Mouse (Mus musculus): ENCODE measurements around the gene Ank2. TPM values are rescaled to one million over a fixed set of nuclear protein-coding genes. Genes with fewer than 3 reads are reported as not detected.

The Ank2 gene
- polyA plus RNA-seq, 1 experiment from 2014 or later, result 40.4 TPM

DNA sequence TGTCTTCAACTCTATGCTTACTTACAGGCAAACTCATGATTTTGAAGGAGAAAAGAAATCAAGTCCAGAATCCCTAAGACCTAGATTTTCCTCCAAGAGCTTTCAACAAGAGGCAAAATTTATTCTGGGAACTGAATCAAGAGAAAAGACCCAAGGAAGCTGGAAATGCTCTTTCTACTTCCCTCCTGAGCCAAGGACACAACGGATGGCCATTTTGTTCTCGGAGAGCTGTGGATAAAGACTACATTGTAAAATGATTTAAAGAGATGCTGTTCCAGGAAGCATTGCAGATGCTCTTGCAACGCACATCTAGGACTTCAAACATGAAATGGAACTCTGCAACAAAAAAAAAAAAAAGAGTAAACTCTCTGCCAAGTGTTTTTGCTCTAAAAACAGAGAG is 481.6 kb downstream of the Ank2 start:
- Histone ChIP-seq H3K36me3 (peaks cover 21% of the 10 kb centered on the region), H3K9me3 (replicated peaks) (no peaks in the 10 kb centered on the region), H3K27me3 (ENCODE audit: low read depth, poor library complexity, severe bottlenecking) (no peaks in the 10 kb centered on the region), H3K4me1 (peaks cover 5% of the 10 kb centered on the region), H3K27ac (replicated peaks) (no peak overlapping the region), H3K4me3 (no peak overlapping the region)
- no peak for DNase-seq (ENCODE audit: low spot score)
- WGBS, result 90% methylated on average over 3 of the region's 3 CpGs

DNA sequence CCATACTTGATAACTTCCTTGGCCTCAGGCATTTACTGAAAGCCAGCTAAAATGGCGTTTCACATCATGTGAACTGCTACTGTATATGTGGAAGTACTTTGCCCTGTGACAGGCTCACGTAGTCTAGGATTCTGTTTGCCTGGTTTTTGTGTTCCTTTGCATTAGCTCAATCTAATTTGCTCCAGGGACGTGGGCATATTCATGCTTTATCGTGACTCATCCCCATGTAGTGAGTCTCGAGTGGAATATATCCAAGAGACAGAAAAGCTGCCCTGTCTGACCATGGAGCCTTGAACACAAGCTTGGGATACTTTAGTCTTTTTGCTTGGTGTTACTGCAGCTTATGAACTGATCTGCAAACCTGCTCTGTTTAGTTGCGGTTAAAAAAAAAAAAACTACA is 483.6 kb downstream of the Ank2 start:
- 92% methylated on average over 6 of the region's 6 CpGs for WGBS
- H3K4me1 ChIP-seq, result peaks cover 5% of the 10 kb centered on the region
- peaks cover 25% of the 10 kb centered on the region for H3K36me3 ChIP-seq
- no peaks in the 10 kb centered on the region for H3K9me3 ChIP-seq (replicated peaks)
- DNase-seq (ENCODE audit: low spot score), result no peak
- H3K4me3 ChIP-seq, result no peak overlapping the region
- no peak overlapping the region for H3K27ac ChIP-seq (replicated peaks)
- no peaks in the 10 kb centered on the region for H3K27me3 ChIP-seq (ENCODE audit: low read depth, poor library complexity, severe bottlenecking)

- Histone ChIP-seq H3K27ac (replicated peaks) (no peak overlapping the region), H3K36me3 (peaks cover 29% of the 10 kb centered on the region), H3K27me3 (ENCODE audit: low read depth, poor library complexity, severe bottlenecking) (no peaks in the 10 kb centered on the region), H3K4me3 (no peak overlapping the region), H3K4me1 (peaks cover 5% of the 10 kb centered on the region), H3K9me3 (replicated peaks) (no peaks in the 10 kb centered on the region)
- 84% methylated on average over 6 of the region's 6 CpGs for WGBS
- no peak for DNase-seq (ENCODE audit: low spot score)
Measured at GRCm38 (mm10) chr3:127015175-127015574, 484.0 kb downstream of the Ank2 start.

GRCm38 (mm10) chr3:127013976-127014375 is 485.2 kb downstream of the Ank2 start:
- no peaks in the 10 kb centered on the region for H3K9me3 ChIP-seq (replicated peaks)
- 90% methylated on average over 4 of the region's 4 CpGs for WGBS

DNA sequence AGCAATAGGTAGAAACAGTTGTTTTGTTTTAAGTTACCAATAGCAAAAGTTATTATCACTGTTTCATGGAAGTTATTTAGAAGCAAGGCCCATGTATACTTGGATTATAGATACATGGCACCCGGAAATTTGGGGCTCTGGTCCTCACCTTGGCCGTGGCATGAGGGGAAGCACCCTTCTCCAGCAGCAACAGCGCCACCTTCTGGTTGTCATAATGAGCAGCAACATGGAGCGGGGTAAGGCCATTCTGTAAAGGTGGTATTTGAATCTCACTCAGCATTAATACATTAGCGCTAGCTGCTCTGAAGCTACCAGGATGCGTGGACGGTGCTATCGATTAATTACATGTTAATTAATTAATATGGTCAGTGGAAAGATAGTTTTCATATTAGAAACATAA is 486.6 kb downstream of the Ank2 start:
- H3K4me1 ChIP-seq, result no peaks in the 10 kb centered on the region
- H3K9me3 ChIP-seq (replicated peaks), result no peaks in the 10 kb centered on the region
- peak; percentile 46 for DNase-seq (ENCODE audit: low spot score)
- WGBS, result 57% methylated on average over 8 of the region's 8 CpGs
- H3K4me3 ChIP-seq, result no peak overlapping the region
- peaks cover 47% of the 10 kb centered on the region for H3K36me3 ChIP-seq
- no peaks in the 10 kb centered on the region for H3K27me3 ChIP-seq (ENCODE audit: low read depth, poor library complexity, severe bottlenecking)
- H3K27ac ChIP-seq (replicated peaks), result no peak overlapping the region

More at GRCm38 (mm10) chr3:127013976-127014375, 485.2 kb downstream of the Ank2 start:
- DNase-seq (ENCODE audit: low spot score), result no peak
- no peaks in the 10 kb centered on the region for H3K27me3 ChIP-seq (ENCODE audit: low read depth, poor library complexity, severe bottlenecking)
- H3K4me3 ChIP-seq, result no peak overlapping the region
- H3K4me1 ChIP-seq, result peaks cover 1% of the 10 kb centered on the region
- H3K36me3 ChIP-seq, result peaks cover 36% of the 10 kb centered on the region
- H3K27ac ChIP-seq (replicated peaks), result no peak overlapping the region

GRCm38 (mm10) chr3:127005898-127006673 is 493.1 kb downstream of the Ank2 start:
- Histone ChIP-seq H3K27me3 (ENCODE audit: low read depth, poor library complexity, severe bottlenecking) (no peaks in the 10 kb centered on the region), H3K4me3 (no peak overlapping the region), H3K4me1 (no peaks in the 10 kb centered on the region), H3K9me3 (replicated peaks) (no peaks in the 10 kb centered on the region), H3K36me3 (peaks cover 34% of the 10 kb centered on the region), H3K27ac (replicated peaks) (no peak overlapping the region)
- no peak for DNase-seq (ENCODE audit: low spot score)
- 91% methylated on average over 9 of the region's 9 CpGs for WGBS

- Histone ChIP-seq H3K27me3 (ENCODE audit: low read depth, poor library complexity, severe bottlenecking) (no peaks in the 10 kb centered on the region), H3K4me1 (no peaks in the 10 kb centered on the region), H3K4me3 (no peak overlapping the region), H3K9me3 (replicated peaks) (no peaks in the 10 kb centered on the region), H3K36me3 (peaks cover 24% of the 10 kb centered on the region), H3K27ac (replicated peaks) (no peak overlapping the region)
- DNase-seq (ENCODE audit: low spot score), result no peak
- WGBS, result 77% methylated on average over 9 of the region's 9 CpGs
Measured at GRCm38 (mm10) chr3:127004860-127005633, 494.1 kb downstream of the Ank2 start.

DNA sequence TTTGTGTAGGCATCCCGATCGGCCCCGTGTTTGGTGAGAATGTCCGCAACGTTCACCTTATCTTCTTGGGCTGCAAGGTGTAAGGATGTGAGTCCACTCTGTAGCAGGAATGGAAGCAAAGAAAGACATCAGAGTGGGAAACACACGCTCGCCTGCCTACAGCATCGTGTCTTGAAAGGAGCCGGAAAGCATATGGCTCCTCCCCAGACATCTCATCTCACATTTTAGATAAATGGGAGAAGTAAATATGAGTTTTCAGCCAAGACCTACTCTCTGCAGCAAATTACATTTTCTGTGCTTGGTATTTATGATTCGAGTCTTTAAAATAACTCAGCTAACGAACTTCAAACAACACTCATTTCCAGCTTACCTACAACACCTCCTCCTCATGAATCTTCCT is 495.2 kb downstream of the Ank2 start:
- H3K27me3 ChIP-seq (ENCODE audit: low read depth, poor library complexity, severe bottlenecking), result no peaks in the 10 kb centered on the region
- H3K9me3 ChIP-seq (replicated peaks), result no peaks in the 10 kb centered on the region
- H3K4me3 ChIP-seq, result no peak overlapping the region
- peaks cover 18% of the 10 kb centered on the region for H3K36me3 ChIP-seq
- WGBS, result 96% methylated on average over 11 of the region's 11 CpGs
- H3K27ac ChIP-seq (replicated peaks), result no peak overlapping the region
- no peak for DNase-seq (ENCODE audit: low spot score)
- H3K4me1 ChIP-seq, result peaks cover 7% of the 10 kb centered on the region

- DNase-seq (ENCODE audit: low spot score), result no peak
Measured at GRCm38 (mm10) chr3:126998742-126999112, 500.4 kb downstream of the Ank2 start.

GRCm38 (mm10) chr3:126998008-126998741 is 501.0 kb downstream of the Ank2 start:
- 6% methylated on average over 12 of the region's 12 CpGs for WGBS
- Histone ChIP-seq H3K36me3 (no peaks in the 10 kb centered on the region), H3K27me3 (ENCODE audit: low read depth, poor library complexity, severe bottlenecking) (no peaks in the 10 kb centered on the region), H3K4me3 (peak overlapping the region; percentile 51), H3K4me1 (peaks cover 54% of the 10 kb centered on the region), H3K27ac (replicated peaks) (peak overlapping the region; percentile 90), H3K9me3 (replicated peaks) (no peaks in the 10 kb centered on the region)
- DNase-seq (ENCODE audit: low spot score), result peak; percentile 60

More at GRCm38 (mm10) chr3:126998742-126999112, 500.4 kb downstream of the Ank2 start:
- Histone ChIP-seq H3K27me3 (ENCODE audit: low read depth, poor library complexity, severe bottlenecking) (no peaks in the 10 kb centered on the region), H3K4me3 (peak overlapping the region; percentile 51), H3K36me3 (peaks cover 3% of the 10 kb centered on the region; the same call in 1 of the 2 replicates), H3K27ac (replicated peaks) (peak overlapping the region; percentile 90), H3K4me1 (peaks cover 50% of the 10 kb centered on the region), H3K9me3 (replicated peaks) (no peaks in the 10 kb centered on the region)
- WGBS, result 6% methylated on average over 7 of the region's 8 CpGs

GRCm38 (mm10) chr3:126997391-126998007 is 501.7 kb downstream of the Ank2 start:
- peak; percentile 48 for DNase-seq (ENCODE audit: low spot score)
- no peaks in the 10 kb centered on the region for H3K9me3 ChIP-seq (replicated peaks)
- H3K36me3 ChIP-seq, result no peaks in the 10 kb centered on the region
- 6% methylated on average over 17 of the region's 17 CpGs for WGBS
- peaks cover 54% of the 10 kb centered on the region for H3K4me1 ChIP-seq
- peak overlapping the region; percentile 51 for H3K4me3 ChIP-seq
- H3K27me3 ChIP-seq (ENCODE audit: low read depth, poor library complexity, severe bottlenecking), result no peaks in the 10 kb centered on the region
- H3K27ac ChIP-seq (replicated peaks), result peak overlapping the region; percentile 90

GRCm38 (mm10) chr3:126996721-126997120 is 502.4 kb downstream of the Ank2 start:
- Histone ChIP-seq H3K36me3 (no peaks in the 10 kb centered on the region), H3K4me1 (peaks cover 54% of the 10 kb centered on the region), H3K4me3 (peak overlapping the region; percentile 51), H3K27me3 (ENCODE audit: low read depth, poor library complexity, severe bottlenecking) (no peaks in the 10 kb centered on the region), H3K9me3 (replicated peaks) (no peaks in the 10 kb centered on the region), H3K27ac (replicated peaks) (peak overlapping the region; percentile 90)
- no peak for DNase-seq (ENCODE audit: low spot score)
- WGBS, result 56% methylated on average over 8 of the region's 8 CpGs

All from midbrain, embryonic 10.5 days (tissue).